32 mouse cellular contexts compared by ENCODE assay signal in the genomic region with DNA sequence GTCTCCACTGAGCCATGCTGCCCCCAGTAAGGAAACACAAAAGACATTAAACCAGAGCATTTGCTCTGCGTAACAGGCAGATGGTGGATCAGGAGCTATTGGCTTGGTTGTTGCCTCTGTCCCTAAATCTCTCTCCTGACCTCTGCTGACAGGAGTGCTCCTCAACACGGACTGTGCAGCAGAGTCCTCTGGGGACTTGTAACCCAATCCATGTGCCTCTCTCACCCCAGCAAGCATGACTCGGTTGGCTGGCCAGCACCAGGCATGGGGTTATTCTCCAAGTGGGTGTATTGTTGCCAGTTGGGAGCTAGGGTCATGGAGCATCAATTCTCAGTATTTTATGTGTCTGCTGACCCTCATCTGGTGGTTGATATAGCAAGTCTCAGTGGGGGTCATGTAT. TPM values are rescaled to one million over a fixed set of nuclear protein-coding genes. Genes with fewer than 3 reads are reported as not detected.
A peak's percentile ranks its signal among the peaks of the same experiment; 100 is the strongest.
DNase-seq lines count a peak whose midpoint lies in the region; ATAC-seq and TF ChIP-seq lines count a peak whose summit lies in the region.
"Had no signal": no experiment of that assay in that cellular context is flagged by ENCODE, and none has a peak within 500 bp of the region (broad histone marks: within the 10 kb centered on the region; RNA-seq: fewer than 3 reads in every experiment).

No protein-coding gene starts in this region.

- H3K4me2 ChIP-seq in kidney, embryonic 15.5 days: no peak overlapping the region
- H3K4me2 ChIP-seq in liver, postnatal 0 days (ENCODE audit: low read depth, low read length): no peak overlapping the region
- no peak overlapping the region for H3K4me2 ChIP-seq in midbrain, postnatal 0 days (ENCODE audit: low read depth, low read length, poor library complexity, severe bottlenecking)
- H3K4me2 ChIP-seq: embryonic facial prominence, embryonic 15.5 days; forebrain, embryonic 12.5 days; heart, embryonic 12.5 days; hindbrain, embryonic 14.5 days; liver, embryonic 15.5 days; lung, embryonic 15.5 days; midbrain, embryonic 15.5 days had no signal

- 0 out of 2 replicates have a peak, but pooled peaks have one; percentile 6 for TF ChIP-seq CTCF in liver, postnatal 0 days (IDR thresholded peaks at IDR 0.05; ENCODE audit: low read depth)
- no peak; the same call in 1 of the 2 replicates for TF ChIP-seq CTCF in midbrain, postnatal 0 days (IDR thresholded peaks at IDR 0.05)

- DNase-seq in embryo, embryonic 10.5 days (ENCODE audit: low spot score): peak; percentile 10
- no peak for DNase-seq in embryo, embryonic 11 days
- DNase-seq in kidney, postnatal 4 days: no peak
- DNase-seq in liver, postnatal 0 days: no peak
- DNase-seq in liver: no peak
- no peak for DNase-seq in midbrain, postnatal 0 days (ENCODE audit: low spot score)
- DNase-seq: cerebellum, adult 11 months; cerebellum, adult 9-11 months; forebrain, postnatal 0 days; gastrocnemius, postnatal 25 days; heart, adult 2 months; kidney, postnatal 10 days; layer of hippocampus, postnatal 36 days; left cerebral cortex, postnatal 4 days; right cerebral cortex, postnatal 25 days; spleen, adult 18-20 months; thymus, postnatal 14 days had no signal

- no peak for TF ChIP-seq EP300 in liver, postnatal 0 days (IDR thresholded peaks at IDR 0.05; ENCODE audit: low read depth)

- 30% methylated on average over 3 of the region's 3 CpGs for WGBS in kidney, embryonic 15.5 days
- 65% methylated on average over 3 of the region's 3 CpGs for WGBS in liver, postnatal 0 days (ENCODE audit: insufficient replicate concordance)
- 70% methylated on average over 3 of the region's 3 CpGs for WGBS in midbrain, postnatal 0 days

- H3K4me1 ChIP-seq in kidney, embryonic 15.5 days: peaks cover 64% of the 10 kb centered on the region
- H3K4me1 ChIP-seq in liver, postnatal 0 days (ENCODE audit: insufficient read depth): peaks cover 27% of the 10 kb centered on the region
- H3K4me1 ChIP-seq in midbrain, postnatal 0 days (ENCODE audit: insufficient read depth, low read length): 0 out of 2 replicates have a peak, but pooled peaks cover 7% of the 10 kb centered on the region

- no peak overlapping the region for H3K9ac ChIP-seq in kidney, embryonic 15.5 days
- H3K9ac ChIP-seq in liver, postnatal 0 days (replicated peaks): no peak overlapping the region
- H3K9ac ChIP-seq in midbrain, postnatal 0 days (replicated peaks; ENCODE audit: low read length, poor library complexity, severe bottlenecking): no peak overlapping the region
- H3K9ac ChIP-seq: embryonic facial prominence, embryonic 15.5 days; forebrain, embryonic 12.5 days; forebrain, postnatal 0 days; heart, embryonic 12.5 days; hindbrain, embryonic 14.5 days; liver, embryonic 15.5 days; lung, embryonic 15.5 days; midbrain, embryonic 15.5 days had no signal

- H3K36me3 ChIP-seq in kidney, embryonic 15.5 days: no peaks in the 10 kb centered on the region
- no peaks in the 10 kb centered on the region for H3K36me3 ChIP-seq in liver, postnatal 0 days (replicated peaks; ENCODE audit: insufficient read depth, low read length)
- no peaks in the 10 kb centered on the region for H3K36me3 ChIP-seq in midbrain, postnatal 0 days (ENCODE audit: insufficient read depth, low read length)
- H3K36me3 ChIP-seq: embryonic facial prominence, embryonic 10.5 days; embryonic facial prominence, embryonic 15.5 days; forebrain, embryonic 12.5 days; heart, embryonic 12.5 days; liver, embryonic 15.5 days; lung, embryonic 15.5 days; midbrain, embryonic 10.5 days; midbrain, embryonic 15.5 days had no signal

- no peak overlapping the region for H3K27ac ChIP-seq in kidney, embryonic 15.5 days
- H3K27ac ChIP-seq in liver, postnatal 0 days (ENCODE audit: low read depth): no peak overlapping the region
- no peak overlapping the region for H3K27ac ChIP-seq in midbrain, postnatal 0 days (ENCODE audit: low read depth, low read length)
- H3K27ac ChIP-seq: embryonic facial prominence, embryonic 10.5 days; embryonic facial prominence, embryonic 15.5 days; forebrain, embryonic 12.5 days; heart, adult 2 months; hindbrain, embryonic 14.5 days; liver, embryonic 15.5 days; lung, embryonic 15.5 days; midbrain, embryonic 10.5 days; midbrain, embryonic 15.5 days had no signal

- H3K4me3 ChIP-seq in kidney, embryonic 15.5 days (replicated peaks): no peak overlapping the region
- no peak overlapping the region for H3K4me3 ChIP-seq in liver, postnatal 0 days (ENCODE audit: low read depth, low read length)
- H3K4me3 ChIP-seq in midbrain, postnatal 0 days (ENCODE audit: low read depth, low read length): no peak overlapping the region
- H3K4me3 ChIP-seq: embryonic facial prominence, embryonic 10.5 days; embryonic facial prominence, embryonic 15.5 days; forebrain, embryonic 12.5 days; heart, adult 2 months; heart, embryonic 12.5 days; liver, embryonic 15.5 days; lung, embryonic 15.5 days; midbrain, embryonic 10.5 days; midbrain, embryonic 15.5 days had no signal

- ATAC-seq in kidney, embryonic 15.5 days (replicated peaks; ENCODE audit: low FRiP score): peak; percentile 88
- no peak for ATAC-seq in liver, postnatal 0 days
- no peak for ATAC-seq in midbrain, postnatal 0 days (ENCODE audit: low FRiP score)
- ATAC-seq: forebrain, postnatal 0 days; intestine, postnatal 0 days; midbrain, embryonic 15.5 days had no signal

- no peaks in the 10 kb centered on the region for H3K27me3 ChIP-seq in kidney, embryonic 15.5 days
- H3K27me3 ChIP-seq in liver, postnatal 0 days (ENCODE audit: insufficient read depth, low read length): no peaks in the 10 kb centered on the region
- no peaks in the 10 kb centered on the region for H3K27me3 ChIP-seq in midbrain, postnatal 0 days (ENCODE audit: insufficient read depth, low read length)
- H3K27me3 ChIP-seq: embryonic facial prominence, embryonic 15.5 days; heart, embryonic 12.5 days; liver, embryonic 15.5 days; lung, embryonic 15.5 days had no signal

- H3K9me3 ChIP-seq in kidney, embryonic 15.5 days (replicated peaks): no peaks in the 10 kb centered on the region
- no peaks in the 10 kb centered on the region for H3K9me3 ChIP-seq in liver, postnatal 0 days (ENCODE audit: low read length)
- no peaks in the 10 kb centered on the region for H3K9me3 ChIP-seq in midbrain, postnatal 0 days (ENCODE audit: low read length)
- H3K9me3 ChIP-seq: embryonic facial prominence, embryonic 10.5 days; embryonic facial prominence, embryonic 15.5 days; forebrain, embryonic 12.5 days; heart, embryonic 12.5 days; liver, embryonic 15.5 days; lung, embryonic 15.5 days; midbrain, embryonic 10.5 days; midbrain, embryonic 15.5 days had no signal

RNA-seq across cellular contexts. Expression of a gene that starts 41.7 kb away (rescaled TPM):
- 0.30 and 0.31 TPM in 2 replicates for polyA plus RNA-seq in kidney, embryonic 15.5 days (2015; fragmentation: Nextera tagmentation; extraction: Ambion mirVana)
- 0.05 TPM in 1 of 2 replicates, not detected in the other for polyA plus RNA-seq in liver, postnatal 0 days (2015; fragmentation: Nextera tagmentation; extraction: Ambion mirVana)
- not detected in 2 replicates for total RNA-seq in midbrain, postnatal 0 days (2014; rRNA removed)
- 0.11 and 0.32 TPM in 2 replicates for polyA plus RNA-seq in midbrain, postnatal 0 days (2015; fragmentation: Nextera tagmentation; extraction: Ambion mirVana)
- total RNA-seq: forebrain, postnatal 0 days; gastrocnemius, postnatal 25 days; heart, adult 2 months; hematopoietic stem cell, adult 5-6 weeks; layer of hippocampus, adult 8-10 months; layer of hippocampus, postnatal 36 days; left cerebral cortex, postnatal 4 days; megakaryocyte progenitor cell, adult 5-6 weeks; neutrophil, adult 5-6 weeks had no signal
- polyA plus RNA-seq: intestine, postnatal 0 days; liver, embryonic 15.5 days had no signal
